Mouse (Mus musculus): Measurements from ENCODE around the gene Yipf2. TPM values are rescaled to one million over a fixed set of nuclear protein-coding genes. Genes with fewer than 3 reads are reported as not detected.

The Yipf2 gene
- total and polyA plus RNA-seq, 2 experiments: 24.6 to 43.9 TPM

DNA sequence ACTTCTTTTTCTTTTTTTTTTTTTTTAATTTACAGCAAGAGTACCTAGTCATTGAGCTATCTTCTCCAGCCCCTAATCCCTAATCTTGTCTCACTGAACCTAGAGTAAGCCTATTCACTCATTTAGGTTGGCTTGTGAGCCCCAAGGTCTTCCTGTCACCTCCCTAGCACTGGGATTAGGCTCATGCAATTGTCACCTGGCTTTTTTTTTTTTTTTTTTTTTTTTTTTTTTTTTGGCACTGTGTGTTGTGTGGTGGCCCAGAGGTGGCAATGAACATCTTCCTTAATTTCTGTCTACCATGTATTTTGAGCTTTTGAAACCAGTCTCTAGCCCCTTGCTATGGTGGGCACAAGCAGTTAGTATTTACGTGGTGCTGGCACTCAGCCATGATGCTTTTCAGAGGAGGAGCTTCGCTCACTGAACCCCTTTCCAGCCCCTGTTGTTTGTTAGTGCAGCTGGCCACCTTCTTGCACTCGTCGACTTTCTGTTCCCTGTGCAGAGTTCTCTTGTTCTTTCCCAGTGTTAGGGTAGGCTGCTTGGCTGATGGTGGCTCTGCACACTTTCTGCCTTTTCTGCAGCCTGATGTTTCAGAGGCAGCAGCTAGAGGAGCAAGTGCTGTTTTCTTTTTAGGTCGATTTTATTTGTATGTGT lies 34.6 kb upstream of the Yipf2 start:
- no peak overlapping the region for H3K27ac ChIP-seq (replicated peaks; ENCODE audit: insufficient read depth, low read depth, low read length)
- H3K9ac ChIP-seq (ENCODE audit: low read depth, low read length): no peak overlapping the region
- peaks cover 27% of the 10 kb centered on the region; the same call in 1 of the 2 replicates for H3K79me2 ChIP-seq (ENCODE audit: control insufficient read depth, insufficient read depth, low read length)
- 69% methylated on average over 5 of the region's 5 CpGs for WGBS
- DNase-seq (ENCODE audit: extremely low read depth, low read depth, low spot score): no peak
- no peaks in the 10 kb centered on the region for H3K4me1 ChIP-seq (ENCODE audit: control insufficient read depth, insufficient read depth, low read length)
- no peak overlapping the region for H3K4me3 ChIP-seq (ENCODE audit: insufficient read depth, low read depth, low read length)
- TF ChIP-seq CTCF (IDR thresholded peaks at IDR 0.05; ENCODE audit: low read depth, low read length): no peak
- H3K27me3 ChIP-seq (ENCODE audit: control insufficient read depth, insufficient read depth, low read length): no peaks in the 10 kb centered on the region
- H3K36me3 ChIP-seq (ENCODE audit: control insufficient read depth, insufficient read depth, low read length): no peaks in the 10 kb centered on the region

DNA sequence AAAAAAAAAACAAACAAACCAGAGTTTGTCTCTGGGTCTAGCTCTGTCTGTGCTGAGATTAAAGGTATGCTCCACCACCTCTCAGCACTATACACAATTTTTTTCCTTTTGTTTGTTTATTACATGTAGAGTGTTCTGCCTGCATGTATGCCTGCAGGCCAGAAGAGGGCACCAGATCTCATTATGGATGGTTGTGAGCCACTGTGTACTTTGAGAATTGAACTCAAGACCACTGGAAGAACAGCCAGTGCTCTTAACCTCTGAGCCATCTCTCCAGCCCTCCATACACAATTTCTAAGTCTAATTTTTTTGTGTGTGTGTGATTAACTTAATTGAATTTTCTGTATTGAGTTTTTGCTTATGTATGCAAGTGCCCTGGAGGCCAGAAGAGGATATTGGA lies 33.9 kb upstream of the Yipf2 start:
- peak; percentile 26; the same call in 1 of the 2 replicates for TF ChIP-seq CTCF (IDR thresholded peaks at IDR 0.05; ENCODE audit: low read depth, low read length)
- TF ChIP-seq POLR2A (IDR thresholded peaks at IDR 0.05; ENCODE audit: extremely low read depth, insufficient read depth, low read length): no peak
- no peaks in the 10 kb centered on the region for H3K36me3 ChIP-seq (ENCODE audit: control insufficient read depth, insufficient read depth, low read length)
- H3K27ac ChIP-seq (replicated peaks; ENCODE audit: insufficient read depth, low read depth, low read length): no peak overlapping the region
- DNase-seq (ENCODE audit: extremely low read depth, low read depth, low spot score): peak; percentile 34
- no peaks in the 10 kb centered on the region for H3K27me3 ChIP-seq (ENCODE audit: control insufficient read depth, insufficient read depth, low read length)
- no peak overlapping the region for H3K9ac ChIP-seq (ENCODE audit: low read depth, low read length)
- peaks cover 24% of the 10 kb centered on the region; the same call in 1 of the 2 replicates for H3K79me2 ChIP-seq (ENCODE audit: control insufficient read depth, insufficient read depth, low read length)
- H3K4me3 ChIP-seq (ENCODE audit: insufficient read depth, low read depth, low read length): no peak overlapping the region
- H3K4me1 ChIP-seq (ENCODE audit: control insufficient read depth, insufficient read depth, low read length): no peaks in the 10 kb centered on the region

DNA sequence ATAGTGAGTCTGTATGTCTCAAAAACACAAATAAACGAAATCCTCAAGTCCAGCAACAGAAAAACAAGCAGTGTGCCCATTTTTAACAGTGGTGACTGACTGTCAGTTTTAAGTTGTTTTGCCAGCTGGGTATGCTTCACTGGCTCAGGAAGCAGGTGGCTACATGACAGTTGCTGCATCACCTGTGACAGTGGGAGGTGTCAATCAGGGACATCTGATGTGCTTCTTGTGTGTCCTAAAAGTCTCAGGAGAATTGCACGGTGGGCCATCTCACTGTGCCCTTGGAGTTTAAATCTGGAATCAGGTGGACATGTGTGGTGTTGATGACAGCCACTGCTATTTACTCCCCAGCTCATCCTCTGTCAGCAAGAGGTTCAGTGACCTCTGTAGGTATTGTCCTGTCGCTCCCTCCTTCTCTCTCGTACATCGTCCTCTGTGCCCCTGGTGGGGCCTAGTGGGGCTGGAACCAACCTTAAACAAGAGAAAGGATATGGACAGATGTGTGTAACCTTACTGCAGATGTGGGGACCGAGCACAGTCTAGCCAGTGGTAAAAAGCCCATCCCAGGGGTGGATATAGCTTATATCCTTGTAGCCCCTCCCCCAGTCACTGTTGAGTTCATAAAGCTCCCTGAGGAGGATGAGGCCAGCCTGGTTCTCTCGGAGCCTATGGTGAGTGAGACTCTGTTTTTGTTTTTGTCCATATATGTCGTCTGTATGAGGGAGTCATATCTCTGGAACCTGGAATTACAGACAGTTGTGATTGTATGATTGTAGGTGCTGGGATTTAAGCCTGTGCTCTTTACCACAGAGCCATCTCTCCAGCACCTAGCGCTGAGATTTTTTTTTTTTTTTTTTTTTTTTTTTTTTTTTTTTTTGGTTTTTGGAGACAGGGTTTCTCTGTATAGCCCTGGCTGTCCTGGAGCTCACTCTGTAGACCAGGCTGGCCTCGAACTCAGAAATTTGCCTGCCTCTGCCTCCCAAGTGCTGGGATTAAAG lies 33.0 kb upstream of the Yipf2 start:
- Histone ChIP-seq H3K79me2 (ENCODE audit: control insufficient read depth, insufficient read depth, low read length) (peaks cover 33% of the 10 kb centered on the region; the same call in 1 of the 2 replicates), H3K27me3 (ENCODE audit: control insufficient read depth, insufficient read depth, low read length) (no peaks in the 10 kb centered on the region), H3K9ac (ENCODE audit: low read depth, low read length) (no peak overlapping the region), H3K36me3 (ENCODE audit: control insufficient read depth, insufficient read depth, low read length) (no peaks in the 10 kb centered on the region), H3K4me3 (ENCODE audit: insufficient read depth, low read depth, low read length) (no peak overlapping the region), H3K27ac (replicated peaks; ENCODE audit: insufficient read depth, low read depth, low read length) (no peak overlapping the region), H3K4me1 (ENCODE audit: control insufficient read depth, insufficient read depth, low read length) (no peaks in the 10 kb centered on the region)
- TF ChIP-seq CTCF (IDR thresholded peaks at IDR 0.05; ENCODE audit: low read depth, low read length) (no peak), POLR2A (IDR thresholded peaks at IDR 0.05; ENCODE audit: extremely low read depth, insufficient read depth, low read length) (no peak)
- WGBS: 88% methylated on average over 10 of the region's 10 CpGs
- no peak for DNase-seq (ENCODE audit: extremely low read depth, low read depth, low spot score)

DNA sequence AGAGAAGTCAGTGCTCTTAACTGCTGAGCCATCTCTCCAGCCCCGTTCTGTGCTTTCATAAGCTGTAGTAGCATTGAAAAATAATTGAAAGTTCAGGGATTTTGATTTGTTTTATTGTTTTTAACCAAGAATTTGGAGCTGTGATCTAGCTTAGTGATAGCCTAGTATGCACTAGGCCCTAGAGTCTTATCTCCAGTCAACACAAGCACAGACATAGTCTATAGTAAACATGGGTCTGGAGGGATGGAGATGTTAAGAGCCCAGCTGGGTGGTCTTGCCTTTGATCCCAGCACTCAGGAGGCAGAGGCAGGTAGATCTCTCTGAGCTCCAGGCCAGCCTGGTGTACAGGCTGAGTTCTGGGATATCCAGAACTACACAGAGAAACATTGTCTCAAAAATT lies 30.0 kb upstream of the Yipf2 start:
- no peaks in the 10 kb centered on the region for H3K27me3 ChIP-seq (ENCODE audit: control insufficient read depth, insufficient read depth, low read length)
- no peak overlapping the region for H3K4me3 ChIP-seq (ENCODE audit: insufficient read depth, low read depth, low read length)
- H3K9ac ChIP-seq (ENCODE audit: low read depth, low read length): no peak overlapping the region
- H3K79me2 ChIP-seq (ENCODE audit: control insufficient read depth, insufficient read depth, low read length): peaks cover 42% of the 10 kb centered on the region; the same call in 1 of the 2 replicates
- TF ChIP-seq CTCF (IDR thresholded peaks at IDR 0.05; ENCODE audit: low read depth, low read length): no peak
- no peak for TF ChIP-seq POLR2A (IDR thresholded peaks at IDR 0.05; ENCODE audit: extremely low read depth, insufficient read depth, low read length)
- H3K27ac ChIP-seq (replicated peaks; ENCODE audit: insufficient read depth, low read depth, low read length): no peak overlapping the region
- no peaks in the 10 kb centered on the region; the same call in 1 of the 2 replicates for H3K4me1 ChIP-seq (ENCODE audit: control insufficient read depth, insufficient read depth, low read length)
- H3K36me3 ChIP-seq (ENCODE audit: control insufficient read depth, insufficient read depth, low read length): no peaks in the 10 kb centered on the region
- 100% methylated on average over 1 of the region's 1 CpGs for WGBS
- DNase-seq (ENCODE audit: extremely low read depth, low read depth, low spot score): no peak

DNA sequence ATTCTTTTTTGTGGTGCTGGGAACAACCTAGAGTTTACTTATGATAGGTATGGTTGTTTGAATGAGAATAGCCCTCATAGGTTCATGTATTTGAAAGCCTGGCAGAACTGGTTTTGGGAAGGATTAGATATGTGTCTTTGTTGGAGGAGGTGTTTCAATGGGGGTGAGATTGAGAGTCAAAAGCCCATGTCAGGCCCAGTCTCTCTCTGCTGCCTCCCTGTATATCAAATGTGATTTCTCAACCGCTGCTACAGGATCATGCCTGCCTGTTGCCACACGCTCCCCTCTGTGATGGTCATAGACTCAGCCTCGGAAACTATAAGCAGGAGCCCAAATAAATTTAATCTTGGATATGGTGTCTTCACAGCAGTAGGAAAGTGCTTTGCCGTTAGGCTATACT lies 27.6 kb upstream of the Yipf2 start:
- H3K27me3 ChIP-seq (ENCODE audit: control insufficient read depth, insufficient read depth, low read length): no peaks in the 10 kb centered on the region
- H3K4me3 ChIP-seq (ENCODE audit: insufficient read depth, low read depth, low read length): no peak overlapping the region
- no peak overlapping the region for H3K9ac ChIP-seq (ENCODE audit: low read depth, low read length)
- peaks cover 37% of the 10 kb centered on the region; the same call in 1 of the 2 replicates for H3K79me2 ChIP-seq (ENCODE audit: control insufficient read depth, insufficient read depth, low read length)
- no peak for DNase-seq (ENCODE audit: extremely low read depth, low read depth, low spot score)
- TF ChIP-seq POLR2A (IDR thresholded peaks at IDR 0.05; ENCODE audit: extremely low read depth, insufficient read depth, low read length) (no peak), CTCF (IDR thresholded peaks at IDR 0.05; ENCODE audit: low read depth, low read length) (no peak)
- no peaks in the 10 kb centered on the region for H3K36me3 ChIP-seq (ENCODE audit: control insufficient read depth, insufficient read depth, low read length)
- peaks cover 4% of the 10 kb centered on the region for H3K4me1 ChIP-seq (ENCODE audit: control insufficient read depth, insufficient read depth, low read length)
- 71% methylated on average over 4 of the region's 4 CpGs for WGBS
- no peak overlapping the region for H3K27ac ChIP-seq (replicated peaks; ENCODE audit: insufficient read depth, low read depth, low read length)
